Mouse (Mus musculus) telencephalon, adult 2 months (tissue): ENCODE measurements at regions not wholly inside any gene's neighbourhood (a gene's known extent, or its start where the extent isn't known, plus 50 kb on each side); places are given as distances from the start of the nearest gene placed in this dataset.

Source experiments
- DNase-seq: peaks from one replicate; pipeline ENCODE4 v3.0.0-alpha.2; 2011; ENCODE audit warnings: low read depth, low spot score

GRCm38 (mm10) chr8:12503344-12503743 is 69.5 kb upstream of the Spaca7 start:
- no peak for DNase-seq

DNA sequence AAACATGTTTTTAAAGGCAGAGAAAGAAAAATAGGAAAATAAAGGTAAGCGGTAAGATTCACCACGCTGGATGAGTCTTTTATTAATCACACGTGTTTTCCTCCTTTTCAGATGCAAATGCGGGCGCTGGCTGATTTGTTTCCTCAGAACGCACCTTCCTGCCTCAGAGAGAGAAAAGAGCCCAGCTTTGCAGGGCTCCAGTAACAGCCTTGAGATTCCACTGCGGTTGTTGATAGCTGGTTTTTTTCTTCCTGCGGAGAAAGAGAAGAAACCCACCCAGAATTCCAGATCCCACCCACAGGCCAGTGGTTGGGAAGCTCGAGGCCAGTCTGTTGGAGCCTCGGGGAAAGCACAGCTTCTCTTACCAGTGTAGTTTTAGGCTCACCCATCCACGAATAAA is 68.6 kb upstream of the Spaca7 start:
- DNase-seq, result no peak

GRCm38 (mm10) chr8:12504777-12505176 is 68.1 kb upstream of the Spaca7 start:
- DNase-seq, result no peak

DNA sequence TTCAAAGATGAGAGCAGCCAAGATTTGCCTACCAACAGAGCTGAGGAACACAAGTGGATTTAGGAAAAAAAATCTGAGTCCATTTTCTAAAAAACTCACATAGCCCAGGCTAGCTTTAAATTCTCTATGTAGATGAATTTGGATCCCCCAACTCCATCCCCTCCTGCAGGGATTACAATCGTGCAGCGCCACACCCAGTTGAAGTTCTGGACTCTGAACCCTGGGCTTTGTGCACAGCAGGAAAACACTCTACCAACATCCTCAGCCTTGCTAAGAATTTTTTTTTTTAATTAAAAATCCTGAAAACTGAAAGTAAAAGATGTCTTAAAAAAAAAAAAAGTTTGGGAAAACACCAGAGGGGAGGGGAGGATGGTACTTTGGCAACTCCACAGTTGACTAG is 62.6 kb upstream of the Spaca7 start:
- DNase-seq, result no peak

GRCm38 (mm10) chr8:12513042-12513441 is 59.8 kb upstream of the Spaca7 start:
- DNase-seq, result no peak

DNA sequence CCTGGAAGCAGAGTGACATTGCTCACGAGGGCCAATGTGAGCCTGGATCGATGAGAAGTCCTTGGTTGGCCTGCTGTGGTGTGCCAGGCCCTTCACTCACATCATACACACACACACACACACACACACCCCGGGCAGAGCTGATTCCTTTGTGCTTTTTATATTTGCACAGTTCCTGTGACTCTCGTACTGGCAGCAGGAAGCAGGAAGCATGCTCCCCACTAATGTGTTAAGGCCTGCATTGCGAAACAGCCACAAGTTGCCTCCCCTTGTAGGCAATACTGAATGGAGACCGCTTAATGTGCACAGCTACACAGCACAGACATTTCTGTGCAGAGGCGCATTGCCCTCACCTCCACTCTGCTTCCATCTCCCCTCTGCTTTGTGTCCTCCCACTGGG is 58.7 kb upstream of the Spaca7 start:
- no peak for DNase-seq

DNA sequence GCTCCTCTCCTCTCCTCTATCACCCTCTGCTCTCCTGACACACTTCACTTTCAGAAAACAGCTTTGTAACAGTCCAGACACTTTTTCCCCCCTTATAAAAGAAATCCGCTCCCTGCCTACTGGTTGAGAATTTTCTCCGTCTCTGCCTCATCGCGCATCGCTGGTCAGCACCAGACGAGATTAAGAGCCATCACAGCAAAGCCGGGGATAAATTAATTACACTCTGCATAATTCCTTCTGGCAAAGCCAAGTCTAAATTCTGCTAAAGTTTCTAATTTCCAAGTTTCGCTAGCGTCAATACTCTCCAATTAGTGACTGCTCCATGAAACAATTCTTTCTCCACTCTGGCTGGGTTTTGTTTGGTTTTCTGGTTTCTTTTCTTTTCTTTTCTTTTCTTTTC is 51.2 kb upstream of the Spaca7 start:
- no peak for DNase-seq
